Mouse (Mus musculus): Measurements from ENCODE around the gene Trhr2.
"Not testable (repeated sequence)": the region's sequence is repeated elsewhere in the genome, so short reads cannot be mapped to it uniquely, and the experiment has no call there.

Trhr2 gene

DNA sequence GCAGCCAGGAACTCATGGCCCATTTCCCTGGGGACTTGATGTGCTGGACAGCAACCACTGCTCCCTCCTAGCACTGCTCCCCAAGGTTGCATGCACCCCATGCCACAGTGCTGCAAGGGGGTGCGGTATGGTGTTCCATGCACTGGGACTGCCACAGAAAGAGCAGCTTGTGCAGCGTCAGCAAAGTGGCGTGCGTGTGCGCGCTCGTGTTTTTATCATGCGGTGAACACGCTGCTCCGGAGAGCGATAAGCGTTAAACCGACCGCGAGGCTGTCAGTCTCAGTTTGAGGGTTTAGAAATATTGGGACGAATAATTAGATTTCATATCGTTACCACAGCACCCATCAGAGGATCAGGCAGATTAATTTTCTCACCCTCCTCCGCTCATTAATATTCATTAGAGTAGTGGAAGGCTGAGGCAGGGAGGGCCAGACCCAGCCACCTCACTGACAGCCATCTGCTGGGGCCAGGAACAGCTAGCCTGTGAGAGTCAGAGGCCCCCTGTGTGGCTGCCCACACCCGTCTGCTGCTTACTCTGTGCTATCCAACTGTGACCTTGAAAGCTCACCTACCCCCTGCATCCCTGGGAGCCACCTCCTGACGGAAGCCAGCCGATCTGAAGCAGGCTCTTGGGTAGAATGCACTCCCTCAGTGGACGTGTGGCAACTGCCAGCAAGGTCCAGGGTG lies 30.9 kb downstream of the Trhr2 start:
- no peak for DNase-seq

DNA sequence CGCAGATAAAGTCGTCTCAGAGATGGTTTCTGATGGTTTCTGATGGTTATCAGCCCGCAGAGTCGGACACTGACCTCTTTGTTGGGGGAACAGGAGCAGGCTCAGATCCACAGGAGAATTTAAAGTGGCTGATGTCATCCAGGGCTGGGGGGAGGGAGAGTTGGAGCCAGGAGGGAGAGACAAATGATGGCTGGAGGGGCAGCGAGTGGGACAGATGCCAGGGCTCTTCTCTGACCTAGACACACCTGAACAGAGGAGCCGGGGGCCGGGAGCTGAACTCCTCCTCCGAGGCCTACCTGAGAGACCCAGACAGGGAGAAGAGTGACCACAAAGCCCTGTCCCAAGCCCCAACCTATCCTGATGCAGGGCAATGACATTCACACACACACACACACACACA lies 31.5 kb downstream of the Trhr2 start:
- no peak for DNase-seq

DNA sequence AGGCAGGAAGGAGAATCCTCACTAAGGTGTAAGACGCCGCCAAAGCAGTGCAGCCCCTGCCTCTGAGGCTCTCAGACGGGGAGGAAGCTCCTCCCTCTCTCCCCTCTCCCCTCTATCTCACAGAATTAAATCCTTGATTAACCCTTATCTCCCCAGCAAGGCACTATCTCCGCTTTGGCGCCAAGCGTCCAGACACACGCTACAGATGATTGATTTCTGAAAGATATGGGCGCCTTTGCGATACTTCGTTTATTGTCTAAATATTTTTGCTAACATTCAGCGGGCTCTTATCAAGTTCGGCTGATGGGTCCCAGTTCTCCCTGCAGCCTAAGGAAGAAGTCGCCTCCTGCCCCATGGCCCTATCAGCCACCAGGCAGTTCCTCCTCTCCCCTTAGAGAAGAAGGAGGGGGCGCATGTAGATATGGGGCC lies 34.4 kb downstream of the Trhr2 start:
- no peak for DNase-seq

DNA sequence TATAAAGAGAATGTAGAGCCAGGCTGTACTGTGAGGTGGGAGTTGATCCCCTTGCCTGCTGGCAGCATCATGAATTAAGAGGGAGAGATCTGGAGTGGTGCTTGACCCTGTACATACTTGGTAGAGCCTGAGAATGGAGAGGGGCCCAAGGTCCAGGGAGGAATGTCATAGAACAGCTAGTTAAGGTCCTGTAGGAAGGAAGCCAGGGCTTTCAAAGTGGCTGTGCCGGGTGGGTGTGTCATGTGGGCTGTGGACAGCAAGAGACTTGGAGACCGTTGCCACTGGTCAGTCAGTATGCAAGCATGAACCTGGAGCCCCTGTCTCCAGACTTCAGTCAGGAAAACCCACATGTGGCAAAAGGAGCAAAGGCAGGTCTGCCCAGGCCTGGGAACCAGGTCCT lies 35.4 kb downstream of the Trhr2 start:
- DNase-seq, result peak; percentile 33

DNA sequence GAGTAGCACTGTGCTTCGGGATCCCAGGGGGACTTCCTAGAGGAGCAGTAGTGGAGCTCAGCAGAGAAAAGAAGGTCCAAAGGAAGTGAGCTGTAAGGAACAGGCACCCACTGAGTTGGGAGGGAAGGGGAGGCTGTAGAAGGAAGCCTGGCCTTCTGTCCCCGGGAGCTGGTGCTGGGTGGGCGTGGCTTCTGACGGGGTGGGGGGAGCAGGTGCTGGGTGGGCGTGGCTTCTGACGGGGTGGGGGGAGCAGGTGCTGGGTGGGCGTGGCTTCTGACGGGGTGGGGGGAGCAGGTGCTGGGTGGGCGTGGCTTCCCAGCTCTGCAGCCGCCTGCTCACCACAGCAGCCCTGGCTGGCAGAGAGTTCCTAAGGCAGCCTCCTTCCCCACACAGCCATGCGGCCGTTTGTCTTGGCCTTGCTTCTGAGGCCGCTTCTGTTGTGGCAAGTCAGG lies 36.6 kb downstream of the Trhr2 start:
- not testable (repeated sequence) for DNase-seq

DNA sequence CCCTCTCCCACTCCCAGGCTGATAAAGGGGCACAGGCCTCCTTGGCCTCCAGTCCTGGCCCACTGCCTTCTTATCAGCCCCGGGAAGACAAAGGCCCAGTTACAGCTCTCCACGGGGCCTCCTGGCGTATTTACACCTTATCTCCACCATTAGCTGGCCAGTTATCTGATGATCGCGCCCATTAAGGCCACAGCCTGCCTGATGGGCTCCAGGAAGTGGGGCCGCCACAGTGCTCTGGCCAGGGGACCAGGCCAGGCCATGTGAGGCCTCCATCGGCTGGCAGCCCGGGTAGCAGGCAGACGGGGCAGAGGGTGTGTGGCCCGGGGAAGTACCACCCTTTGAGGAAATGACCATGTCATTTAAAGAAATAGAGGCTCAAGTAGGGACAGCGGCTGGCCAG lies 37.8 kb downstream of the Trhr2 start:
- no peak for DNase-seq

DNA sequence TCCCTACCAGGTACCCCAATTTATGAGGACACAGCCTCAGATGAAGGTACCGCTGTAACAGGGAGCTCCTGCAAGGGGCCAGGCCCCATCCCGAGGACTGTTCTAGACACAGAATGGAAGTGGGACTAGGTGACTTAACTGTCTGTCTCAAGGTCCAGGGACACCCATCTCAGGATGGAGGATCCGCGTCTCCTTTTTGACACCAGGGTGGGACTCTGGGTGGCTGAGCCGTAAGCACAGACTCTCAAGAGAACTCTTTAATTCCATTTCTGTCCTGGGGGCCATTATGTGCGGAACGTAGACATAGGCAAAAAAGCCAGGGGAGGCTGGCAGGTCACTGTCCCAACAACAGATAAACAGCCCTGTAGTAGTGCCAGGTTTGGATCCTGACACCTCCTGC lies 38.4 kb downstream of the Trhr2 start:
- DNase-seq, result no peak

DNA sequence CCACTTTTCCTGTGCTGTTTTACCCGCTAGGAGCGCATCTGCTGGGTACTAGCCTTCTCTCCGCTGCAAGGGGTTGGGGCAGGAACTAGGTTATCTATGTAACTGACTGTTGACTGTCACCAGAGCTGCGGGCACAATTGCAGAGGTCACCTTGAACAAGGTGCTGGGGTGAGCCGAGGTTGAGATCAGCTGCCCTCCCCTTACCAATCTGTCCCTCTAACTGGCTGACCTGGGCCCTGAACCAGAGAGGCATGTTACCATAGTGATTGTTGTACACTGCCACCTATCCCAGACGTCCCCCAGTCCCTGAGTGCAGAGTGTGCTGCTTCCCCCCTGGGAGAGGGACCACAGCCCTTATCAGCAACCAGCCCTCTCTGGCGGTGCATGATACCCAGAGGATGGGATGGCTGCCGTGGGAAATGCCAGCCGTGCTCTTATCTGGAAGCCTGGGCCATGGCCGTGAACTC lies 39.1 kb downstream of the Trhr2 start:
- no peak for DNase-seq

DNA sequence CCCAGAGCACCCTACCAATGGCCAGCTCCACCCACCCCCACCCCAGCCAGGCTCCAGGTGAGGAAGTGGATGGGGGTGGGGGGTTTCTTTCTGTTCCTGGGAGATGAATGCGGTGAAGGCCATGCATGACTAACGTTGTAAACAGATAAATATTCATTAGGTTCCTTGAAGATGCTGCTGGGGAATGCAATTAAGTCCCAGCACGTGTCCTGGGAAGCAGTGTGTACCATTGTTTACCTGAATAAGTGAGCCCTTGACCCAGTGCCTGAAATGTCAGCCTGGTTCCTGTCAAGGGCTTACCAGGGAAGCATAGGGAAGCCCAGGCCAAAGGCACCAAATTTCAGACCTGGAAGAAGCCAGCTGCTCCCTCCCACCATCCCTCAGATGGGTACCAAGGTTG lies 40.0 kb downstream of the Trhr2 start:
- no peak for DNase-seq

DNA sequence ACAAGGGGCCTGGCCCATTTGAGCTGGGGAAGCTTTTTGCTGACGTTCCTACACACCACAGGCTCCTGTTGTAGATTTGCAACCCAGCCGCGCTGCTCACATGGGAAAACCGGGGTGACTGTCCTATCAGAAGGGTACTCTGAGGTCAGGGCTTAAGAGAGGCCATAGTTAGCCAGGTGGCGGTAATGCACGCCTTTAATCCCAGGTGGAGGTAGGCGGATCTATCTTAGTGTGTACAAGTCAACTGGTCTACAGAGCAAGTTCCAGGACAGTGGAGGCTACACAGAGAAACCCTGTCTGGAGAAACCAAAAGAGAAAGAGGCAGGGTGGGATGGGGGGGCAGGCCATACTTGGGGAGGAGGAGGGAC lies 40.9 kb downstream of the Trhr2 start:
- no peak for DNase-seq

DNA sequence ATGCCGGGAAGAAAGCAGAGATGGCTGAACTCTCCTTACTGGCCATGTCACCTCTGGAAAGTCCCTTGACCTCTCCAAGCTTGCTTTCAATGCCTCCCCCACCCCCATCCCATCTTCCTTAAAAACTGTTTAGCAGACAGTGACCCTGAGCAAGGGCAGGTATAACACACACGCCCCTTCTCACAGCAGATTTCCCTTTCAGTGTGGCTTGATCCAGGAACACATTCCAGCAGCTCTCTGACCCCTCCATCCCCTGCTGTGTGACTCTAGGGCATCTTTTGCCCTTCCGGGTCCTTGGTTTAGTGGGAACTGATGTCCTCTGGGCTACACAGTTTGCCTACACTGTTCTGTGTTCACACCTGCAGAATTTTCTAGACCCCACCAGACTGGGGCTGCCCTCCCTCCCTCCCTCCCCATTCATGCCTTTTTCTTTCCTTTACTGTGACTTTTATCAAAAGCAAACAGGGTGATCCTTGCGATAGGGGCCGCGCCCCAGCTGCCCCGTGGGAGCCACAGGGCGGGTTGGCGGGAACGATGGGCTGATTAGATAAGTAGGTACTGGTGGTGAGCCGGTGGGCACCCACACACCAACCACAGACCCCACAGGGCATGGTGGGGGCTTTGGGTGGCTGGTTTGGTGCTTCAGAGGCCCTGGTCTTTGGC lies 41.4 kb downstream of the Trhr2 start:
- no peak for DNase-seq

DNA sequence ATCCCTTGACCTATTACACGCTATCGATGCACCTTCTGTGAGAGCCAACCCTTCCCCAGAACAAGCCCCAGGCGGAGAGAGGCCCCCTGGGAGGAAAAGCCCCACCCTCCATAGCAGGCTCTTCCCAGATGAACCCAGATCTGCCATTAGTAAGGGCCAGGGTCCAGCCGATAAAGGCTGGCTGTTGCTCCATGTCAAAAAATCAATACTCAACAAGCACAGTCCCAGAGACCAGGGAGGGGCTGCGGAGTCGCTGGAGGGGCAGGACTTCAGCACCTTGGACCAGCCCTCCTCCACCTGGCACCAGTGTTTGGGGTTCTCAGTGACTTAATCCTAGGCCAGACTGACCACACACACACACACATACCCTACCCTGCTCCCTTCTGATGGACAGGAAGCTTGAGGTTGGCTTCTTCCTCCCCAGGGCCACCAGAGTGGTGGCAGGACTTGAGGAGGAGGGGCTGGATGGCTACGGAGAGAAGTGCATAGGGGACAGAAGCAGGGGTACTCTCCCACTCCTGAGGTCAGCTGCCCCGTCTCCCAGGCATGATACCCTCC lies 42.5 kb downstream of the Trhr2 start:
- no peak for DNase-seq

DNA sequence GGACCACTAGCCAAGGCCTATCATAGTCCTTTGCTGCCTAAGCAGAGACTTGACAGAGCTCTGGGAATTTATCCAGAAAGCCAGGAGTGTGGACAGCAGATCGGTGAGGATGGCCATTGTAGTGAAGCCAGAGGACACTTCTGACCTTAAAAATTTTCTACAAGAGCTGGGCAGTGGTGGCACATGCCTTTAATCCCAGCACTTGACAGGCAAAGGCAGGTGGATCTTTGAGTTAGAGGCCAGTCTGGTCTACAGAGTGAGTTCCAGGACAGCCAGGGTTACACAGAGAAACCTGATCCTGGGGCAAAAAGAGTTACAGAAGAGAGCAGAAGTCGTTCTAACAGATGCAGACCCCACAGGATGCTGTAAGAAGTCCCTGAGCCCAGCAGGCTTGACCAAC lies 44.1 kb downstream of the Trhr2 start:
- DNase-seq, result no peak

DNA sequence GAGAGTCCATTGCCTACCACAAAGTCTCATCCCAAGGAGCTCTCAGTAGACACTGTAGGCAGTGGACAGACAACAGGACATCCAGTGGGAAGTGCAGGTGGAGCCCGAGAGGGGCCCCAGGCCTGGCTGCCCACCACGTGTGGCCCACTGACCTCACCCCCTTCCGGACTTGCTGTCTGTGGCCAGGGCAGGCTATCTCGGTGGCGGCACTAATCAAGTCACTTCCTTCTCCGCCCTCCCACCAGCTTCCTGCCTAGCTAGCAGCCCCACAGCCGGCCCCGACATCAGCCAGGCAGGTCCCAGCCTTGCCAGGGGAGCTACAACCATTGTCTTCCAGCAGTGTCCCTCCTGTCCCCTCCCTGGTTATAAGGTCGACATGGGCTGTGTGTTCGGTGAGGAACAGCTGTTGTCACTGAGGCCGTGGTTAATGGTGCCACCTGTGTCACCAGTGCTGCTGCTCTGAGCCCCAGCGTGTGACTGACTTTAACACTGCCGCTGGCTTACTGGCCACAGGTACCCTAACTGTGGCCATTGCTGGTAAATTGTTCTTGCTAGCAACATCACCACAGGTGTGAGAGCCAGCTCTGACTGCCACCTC lies 45.5 kb downstream of the Trhr2 start:
- DNase-seq, result peak; percentile 70

DNA sequence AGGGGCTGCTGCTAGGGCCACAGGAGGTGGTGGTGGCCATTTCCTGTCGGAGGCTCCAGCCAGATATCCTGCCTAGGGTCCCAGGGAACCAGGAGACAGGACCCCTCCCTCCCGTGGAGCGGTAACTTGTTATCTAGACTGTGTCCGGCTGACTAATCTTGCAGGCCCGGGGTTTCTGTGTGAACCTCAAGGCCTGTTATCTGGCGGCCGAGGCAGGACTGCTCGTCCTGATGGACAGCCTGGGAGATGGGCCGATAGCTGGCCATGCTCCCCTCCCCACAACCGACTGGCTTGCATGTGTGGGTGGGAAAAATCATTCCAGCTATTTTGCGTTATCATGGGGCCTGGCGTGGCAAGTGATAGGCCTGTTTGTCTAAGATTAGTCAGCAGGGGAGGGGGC lies 47.2 kb downstream of the Trhr2 start:
- no peak for DNase-seq

DNA sequence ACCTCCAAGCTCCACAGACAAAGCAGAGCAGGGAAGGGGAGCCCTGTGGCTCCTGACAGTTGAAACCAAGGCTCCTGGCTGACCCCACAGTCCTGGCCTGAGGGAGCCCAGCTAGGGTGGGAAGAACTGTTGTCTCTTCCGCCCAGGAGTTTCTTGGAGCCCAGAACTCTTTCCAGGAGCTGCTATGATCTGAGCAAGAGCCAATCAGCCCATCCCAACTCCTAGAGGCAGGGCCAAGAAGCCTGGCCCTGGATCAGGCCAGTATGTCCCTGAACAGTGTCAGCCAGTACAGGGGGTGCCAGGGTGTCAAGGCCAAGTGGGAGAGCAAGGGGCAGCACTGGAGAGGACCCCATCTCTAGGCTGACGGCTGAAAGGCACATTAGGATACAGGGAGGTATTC lies 48.0 kb downstream of the Trhr2 start:
- no peak for DNase-seq

DNA sequence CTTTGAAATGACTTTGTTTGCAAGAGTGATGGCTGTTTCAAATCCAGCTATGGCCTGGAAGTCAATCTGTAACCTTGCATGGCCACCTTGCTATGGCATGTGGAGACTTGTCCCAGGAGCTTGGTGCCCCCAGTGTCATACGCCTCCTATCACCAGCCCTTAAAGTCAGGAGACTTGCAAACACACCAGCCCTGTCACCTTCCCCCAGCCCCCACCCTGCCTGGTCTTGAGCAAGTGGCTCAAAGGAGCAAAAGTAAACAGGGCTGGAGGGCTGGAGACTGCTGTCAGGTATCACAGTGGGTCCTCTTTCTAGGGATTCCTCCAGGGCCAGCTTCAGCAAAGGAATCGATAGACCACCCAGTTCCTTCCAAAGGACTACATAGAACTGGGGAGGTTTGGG lies 49.4 kb downstream of the Trhr2 start:
- no peak for DNase-seq

DNA sequence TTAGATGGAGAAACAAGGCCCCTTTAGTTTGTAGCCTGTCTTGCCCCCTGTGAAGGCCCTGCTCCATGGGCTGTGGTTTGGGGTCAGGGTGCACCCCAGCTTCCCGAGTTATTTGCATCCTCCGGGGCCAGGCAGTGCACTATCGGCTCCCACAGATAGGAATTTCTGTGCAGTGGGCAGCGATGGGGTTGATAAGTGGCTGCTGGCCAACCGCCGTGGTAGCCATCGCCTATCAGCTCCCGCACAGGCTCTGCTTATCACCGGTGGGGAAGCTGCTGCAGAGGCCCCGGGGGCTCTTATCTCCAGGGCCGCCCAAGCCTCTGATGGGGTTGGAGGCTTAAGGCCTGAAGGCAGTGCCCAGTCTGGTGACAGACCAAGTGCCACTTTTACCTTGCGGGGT lies 51.3 kb downstream of the Trhr2 start:
- DNase-seq, result no peak

DNA sequence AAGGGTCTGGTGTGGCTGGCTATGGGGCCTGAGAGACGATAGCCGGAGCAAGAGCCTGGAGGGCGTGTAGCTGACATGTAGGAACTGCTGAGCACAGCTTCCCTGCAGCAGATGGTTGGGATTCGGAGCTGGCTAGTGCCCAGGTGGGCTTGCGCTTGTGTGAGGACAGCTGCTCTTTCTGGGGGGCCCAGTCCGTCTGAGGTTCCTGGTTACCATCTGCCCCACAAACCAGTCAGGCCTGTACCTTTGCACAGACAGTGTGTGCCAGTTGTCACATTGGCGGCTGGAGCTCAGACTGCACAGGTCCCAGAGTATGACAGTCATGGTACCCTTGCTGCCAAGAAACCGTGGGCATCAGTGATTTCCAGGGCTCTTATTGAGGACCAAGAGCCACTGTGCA lies 52.7 kb downstream of the Trhr2 start:
- no peak for DNase-seq

Data from lung, postnatal 10 days (tissue).